Mouse (Mus musculus) megakaryocyte, embryonic 14.5 days (primary cell): ENCODE measurements around the gene Iqcm.

Experiments used
- FLI1 ChIP-seq: IDR thresholded peaks from 2 replicates; pipeline ENCODE4 v1.6.1; 2012; ENCODE audit warnings: low read length, inconsistent platforms, mixed read lengths
- GATA1 ChIP-seq: IDR thresholded peaks from 3 replicates; pipeline ENCODE4 v1.6.1; 2012; ENCODE audit warnings: mixed read lengths, low read length, inconsistent platforms, borderline replicate concordance

GRCm38 (mm10) chr8:75448394-75448793 lies at the start of gene Iqcm:
- TF ChIP-seq GATA1 (no peak), FLI1 (no peak)
